8 mouse cellular contexts compared by ENCODE assay signal in genomic region chr16:23127673-23128375, GRCm38 (mm10). TPM values are rescaled to one million over a fixed set of nuclear protein-coding genes. Genes with fewer than 3 reads are reported as not detected.
DNase-seq lines count a peak whose midpoint lies in the region; ATAC-seq and TF ChIP-seq lines count a peak whose summit lies in the region.

Rfc4 (minus strand) TSS chr16:23127737.

- peaks cover 15% of the 10 kb centered on the region for H3K4me1 ChIP-seq in hindbrain, embryonic 16.5 days (ENCODE audit: control insufficient read depth, insufficient read depth, low read depth, low read length)

- DNase-seq in WW6 (ENCODE audit: low read depth, low spot score), result peak; percentile 80
- peak; percentile 94 to 96 for DNase-seq in cerebellum, postnatal 36 days
- DNase-seq in gastrocnemius, adult 18-20 months (ENCODE audit: low spot score), result peak; percentile 91
- DNase-seq in left cerebral cortex, adult 2 months (ENCODE audit: extremely low spot score in 1 of 2, low spot score in 2 of 2), result peak; percentile 91 to 96
- peak; percentile 86 for DNase-seq in retina, postnatal 7 days (ENCODE audit: low read depth, low spot score)
- peak; percentile 85 to 87 for DNase-seq in urinary bladder, adult 18-20 months (ENCODE audit: low spot score in 2 of 2)

- WGBS in hindbrain, embryonic 16.5 days, result under 1% methylated on average over 51 of the region's 51 CpGs
- WGBS in macrophage (ENCODE audit: missing documents), result under 1% methylated on average over 50 of the region's 51 CpGs

- H3K36me3 ChIP-seq in hindbrain, embryonic 16.5 days (ENCODE audit: control insufficient read depth, insufficient read depth, low read length), result peaks cover 3% of the 10 kb centered on the region; the same call in 1 of the 2 replicates
- no peaks in the 10 kb centered on the region for H3K36me3 ChIP-seq in macrophage (ENCODE audit: inconsistent target)

- H3K4me3 ChIP-seq in hindbrain, embryonic 16.5 days (ENCODE audit: low read length), result peak within 1 kb of the TSS; percentile 86
- H3K4me3 ChIP-seq in left cerebral cortex, adult 2 months, result peak within 1 kb of the TSS; percentile 69
- H3K4me3 ChIP-seq in macrophage (ENCODE audit: inconsistent target), result peak within 1 kb of the TSS; percentile 83

- intact Hi-C loops in left cerebral cortex, adult 2 months (cut with DNase I), result loop anchor here (2.0 to 5.0 kb wide), 2 partner anchors 21 to 271 kb away; partner anchors contain the start of genes Dnajb11, Eif4a2 and Tbccd1

- peaks cover 11% of the 10 kb centered on the region for H3K79me2 ChIP-seq in macrophage (ENCODE audit: inconsistent target)

- H3K27me3 ChIP-seq in hindbrain, embryonic 16.5 days (replicated peaks; ENCODE audit: control insufficient read depth, insufficient read depth, low read length), result no peaks in the 10 kb centered on the region

- H3K4me2 ChIP-seq in hindbrain, embryonic 16.5 days (ENCODE audit: low read length), result peak within 1 kb of the TSS; percentile 98

- peak; percentile 96 for ATAC-seq in hindbrain, embryonic 16.5 days

- peak within 1 kb of the TSS; percentile 97 for H3K9ac ChIP-seq in hindbrain, embryonic 16.5 days (ENCODE audit: low read depth, low read length)

- peak; percentile 43 for TF ChIP-seq CTCF in left cerebral cortex, adult 2 months (IDR thresholded peaks at IDR 0.05)

- H3K27ac ChIP-seq in hindbrain, embryonic 16.5 days (ENCODE audit: low read depth, low read length), result peak within 1 kb of the TSS; percentile 98
- peak within 1 kb of the TSS; percentile 99 for H3K27ac ChIP-seq in left cerebral cortex, adult 2 months
- peak within 1 kb of the TSS; percentile 87 for H3K27ac ChIP-seq in macrophage

- H3K9me3 ChIP-seq in hindbrain, embryonic 16.5 days (ENCODE audit: control insufficient read depth, low read length), result no peaks in the 10 kb centered on the region

RNA-seq across cellular contexts. Expression of gene Rfc4, which starts in this region (rescaled TPM):
- total RNA-seq in gastrocnemius, adult 18-20 months (2021), result 1 to 10 TPM; 7.1 to 7.5 TPM
- polyA plus RNA-seq in hindbrain, embryonic 16.5 days (2015; fragmentation: Nextera tagmentation; extraction: Ambion mirVana), result 38.5 and 39.1 TPM in 2 replicates
- total RNA-seq in left cerebral cortex, adult 2 months (2021), result 1 to 10 TPM; 4.1 to 6.6 TPM
- total RNA-seq in macrophage (2018; cell fraction: chromatin; rRNA removed), result 1 to 10 TPM in 18 of 26 experiments, not detected in 8; 1.5 to 8.8 (median 3.3) TPM
- 1 to 10 TPM; 2.6 to 7.3 (median 4.9) TPM for total RNA-seq in macrophage (2018; cell fraction: cytosol; rRNA removed)
- total RNA-seq in macrophage (2018; cell fraction: nucleus; rRNA removed), result 10 to 100 TPM in 1 of 26 experiments, 1 to 10 TPM in 20, under 1 TPM in 5; 0.52 to 12.3 (median 1.8) TPM
- 2.4 to 20.5 TPM (median 3.8 TPM) in 3 replicates for polyA plus RNA-seq in macrophage (2018)

Comparison
In these comparisons a context has a peak if more than half of its experiments do, and no peak if none do; other contexts are left out.
1. Peak in every context shown above with its lines: DNase-seq, ATAC-seq, H3K4me3 ChIP-seq and H3K27ac ChIP-seq.